Mouse (Mus musculus) telencephalon, adult 2 months (tissue): ENCODE results near the gene Chd1l.
A peak's percentile ranks its signal among the peaks of the same experiment; 100 is the strongest.

ENCODE experiments used
- DNase-seq: peaks from one replicate; pipeline ENCODE4 v3.0.0-alpha.2; 2011; ENCODE audit warnings: low read depth, low spot score

The Chd1l gene

GRCm38 (mm10) chr3:97617091-97617825 lies 7.3 kb upstream of the Chd1l start:
- DNase-seq, result no peak

GRCm38 (mm10) chr3:97615933-97616332 lies 5.9 kb upstream of the Chd1l start:
- DNase-seq, result no peak

GRCm38 (mm10) chr3:97615154-97615553 lies 5.2 kb upstream of the Chd1l start:
- DNase-seq, result no peak

- DNase-seq, result no peak
These were observed 1.0 kb upstream of the Chd1l start for GRCm38 (mm10) chr3:97611021-97611420.

GRCm38 (mm10) chr3:97609201-97609844 lies 680 bp downstream of the Chd1l start:
- no peak for DNase-seq

- no peak for DNase-seq
These were observed 9.8 kb downstream of the Chd1l start for GRCm38 (mm10) chr3:97600050-97600832.

- no peak for DNase-seq
These were observed 13.2 kb downstream of the Chd1l start for GRCm38 (mm10) chr3:97596796-97597195.

- no peak for DNase-seq
These were observed 14.9 kb downstream of the Chd1l start for GRCm38 (mm10) chr3:97595066-97595465.

- no peak for DNase-seq
These were observed 15.9 kb downstream of the Chd1l start for GRCm38 (mm10) chr3:97594140-97594539.

GRCm38 (mm10) chr3:97593089-97593488 lies 16.9 kb downstream of the Chd1l start:
- DNase-seq, result no peak

- DNase-seq, result no peak
These were observed 19.3 kb downstream of the Chd1l start for GRCm38 (mm10) chr3:97590699-97591098.

GRCm38 (mm10) chr3:97587656-97588055 lies 22.3 kb downstream of the Chd1l start:
- DNase-seq, result no peak

GRCm38 (mm10) chr3:97585383-97586160 lies 24.4 kb downstream of the Chd1l start:
- DNase-seq, result peak; percentile 72

- DNase-seq, result no peak
These were observed 36.2 kb downstream of the Chd1l start for GRCm38 (mm10) chr3:97573807-97574206.

- peak; percentile 39 for DNase-seq
These were observed 45.4 kb downstream of the Chd1l start for GRCm38 (mm10) chr3:97564588-97564987.

GRCm38 (mm10) chr3:97558554-97558953 lies 51.4 kb downstream of the Chd1l start:
- DNase-seq, result no peak

- DNase-seq, result no peak
These were observed 63.8 kb downstream of the Chd1l start for GRCm38 (mm10) chr3:97546205-97546604.

GRCm38 (mm10) chr3:97540171-97540570 lies 69.8 kb downstream of the Chd1l start:
- no peak for DNase-seq

- no peak for DNase-seq
These were observed 71.4 kb downstream of the Chd1l start for GRCm38 (mm10) chr3:97538634-97539033.

- no peak for DNase-seq
These were observed 73.0 kb downstream of the Chd1l start for GRCm38 (mm10) chr3:97537006-97537405.

GRCm38 (mm10) chr3:97535660-97536059 lies 74.3 kb downstream of the Chd1l start:
- DNase-seq, result no peak

- DNase-seq, result no peak
These were observed 84.5 kb downstream of the Chd1l start for GRCm38 (mm10) chr3:97525458-97525857.
